Mouse (Mus musculus) kidney, adult 8-10 months (tissue): ENCODE results near the gene Olfr56.

Experiments used
- DNase-seq, 2 experiments: peaks; one replicate each; pipeline ENCODE4 v3.0.0; 2022

Olfr56 gene

DNA sequence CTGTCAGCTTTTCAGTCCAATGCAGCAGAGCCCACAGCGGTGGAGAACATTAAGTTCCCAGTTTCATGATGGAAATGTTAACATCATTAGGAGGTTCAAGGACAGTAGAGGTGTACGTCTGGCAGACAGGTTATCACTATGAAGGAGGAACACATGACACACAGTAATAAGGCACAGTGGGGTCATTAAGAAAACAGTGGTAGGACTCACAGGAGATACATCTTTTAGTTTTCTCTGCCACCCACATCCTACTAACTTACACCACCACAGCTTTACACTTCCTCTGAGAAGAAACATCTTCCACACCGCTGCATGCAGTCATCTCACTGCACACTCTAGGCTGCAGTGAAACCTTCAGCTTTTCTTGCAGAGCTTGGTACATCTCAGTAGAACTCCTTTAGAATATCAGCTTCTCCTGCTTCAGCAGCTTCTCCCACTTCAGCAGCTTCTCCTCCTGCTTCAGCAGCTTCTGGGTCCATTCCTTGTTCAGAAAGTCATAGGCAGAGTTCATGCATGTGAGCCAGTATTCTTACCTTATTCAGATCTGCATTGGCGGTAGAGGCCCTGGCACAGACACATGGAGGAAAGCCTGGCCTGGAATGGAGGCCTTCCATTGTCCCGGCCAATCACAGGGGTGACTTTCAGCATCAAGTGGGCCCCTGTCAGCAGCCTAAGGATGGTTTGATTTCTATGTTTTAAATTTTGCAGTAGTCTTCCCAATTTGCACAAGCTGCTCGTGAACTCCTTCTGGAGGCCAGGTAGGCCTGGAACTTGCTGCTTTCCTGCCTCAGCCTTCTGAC, 115.4 kb downstream of the Olfr56 start:
- DNase-seq, result no peak

DNA sequence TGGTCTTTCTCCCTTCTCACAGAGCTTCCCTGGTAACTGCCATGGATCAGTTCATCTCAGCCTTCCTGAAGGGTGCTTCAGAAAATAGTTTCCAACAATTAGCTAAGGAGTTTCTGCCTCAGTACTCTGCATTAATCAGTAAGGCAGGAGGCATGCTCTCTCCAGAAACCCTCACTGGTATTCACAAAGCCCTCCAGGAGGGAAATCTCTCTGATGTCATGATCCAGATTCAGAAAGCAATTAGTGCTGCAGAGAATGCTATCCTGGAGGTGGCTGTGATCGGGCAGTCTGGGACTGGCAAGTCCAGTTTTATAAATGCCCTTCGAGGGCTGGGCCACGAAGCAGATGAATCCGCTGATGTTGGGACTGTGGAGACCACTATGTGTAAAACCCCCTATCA, 116.7 kb downstream of the Olfr56 start:
- DNase-seq, result no peak

DNA sequence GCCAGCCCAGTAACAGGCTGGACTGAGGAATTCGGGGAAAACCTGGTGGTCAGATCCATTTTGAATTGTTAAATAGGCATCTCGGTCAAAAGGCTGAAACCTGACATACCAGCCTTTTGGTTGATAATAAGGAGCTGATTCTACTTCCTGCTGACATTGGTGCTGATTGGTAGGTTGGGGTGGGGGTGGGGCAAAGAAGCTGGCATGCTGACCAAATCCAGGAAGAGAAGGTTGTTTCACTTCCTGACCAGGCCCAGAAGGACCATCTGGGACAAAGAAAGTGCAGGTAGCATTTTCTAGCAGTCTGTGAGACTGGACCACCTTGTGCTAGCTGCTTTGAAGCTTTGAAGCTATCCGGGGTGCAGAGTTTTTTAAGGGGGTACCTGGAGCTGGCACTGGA, 121.7 kb downstream of the Olfr56 start:
- no peak for DNase-seq

DNA sequence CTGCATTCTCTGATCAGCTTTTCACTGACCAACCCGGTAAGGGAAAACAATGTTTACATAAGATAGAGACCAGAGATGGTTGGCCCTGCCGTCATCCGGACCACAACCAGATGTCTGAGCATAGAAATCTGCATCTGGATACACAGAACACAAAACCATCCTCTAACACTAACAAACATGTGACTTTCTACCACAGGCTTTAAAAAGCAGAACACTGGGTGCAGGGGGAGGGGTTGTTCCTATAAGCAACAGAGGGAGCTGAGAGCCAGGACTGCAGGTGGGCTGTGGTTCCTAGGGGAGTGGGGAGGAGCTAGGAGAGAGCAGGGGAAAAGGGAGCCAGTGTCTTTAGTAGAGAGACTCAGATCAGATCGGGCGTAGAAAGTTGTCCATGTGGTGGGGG, 122.8 kb downstream of the Olfr56 start:
- DNase-seq, result no peak

DNA sequence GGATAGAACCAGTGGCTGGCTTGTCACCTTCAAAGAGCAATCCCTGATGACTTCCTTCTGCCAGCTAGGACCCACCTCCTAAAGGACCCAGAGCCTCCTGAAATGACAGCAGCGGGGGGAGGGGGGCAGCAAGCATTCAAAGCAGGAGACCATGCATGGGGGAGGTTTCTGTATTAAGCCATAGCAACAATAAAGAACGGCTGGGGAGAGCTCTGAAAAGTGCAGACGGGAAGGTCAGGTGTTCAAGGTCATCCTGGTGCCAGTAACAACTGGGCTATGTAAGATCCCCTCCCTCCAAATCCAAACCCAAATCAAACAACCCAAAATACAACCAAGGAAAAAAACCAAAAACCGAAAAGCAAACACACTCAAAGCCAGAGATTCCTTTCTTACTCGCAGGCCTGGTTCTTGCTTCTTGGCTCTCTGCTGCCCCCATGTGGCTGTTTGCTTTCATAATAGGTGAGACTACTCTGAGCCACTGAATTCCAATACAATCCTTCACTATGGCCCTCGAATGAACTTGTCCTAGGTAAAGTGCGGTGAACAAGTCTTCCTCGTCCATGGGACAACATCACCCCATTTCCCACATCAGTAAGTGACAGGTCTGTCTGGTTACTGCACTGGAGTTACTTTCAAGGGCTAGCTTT, 124.5 kb downstream of the Olfr56 start:
- peak; percentile 79 to 91 for DNase-seq

DNA sequence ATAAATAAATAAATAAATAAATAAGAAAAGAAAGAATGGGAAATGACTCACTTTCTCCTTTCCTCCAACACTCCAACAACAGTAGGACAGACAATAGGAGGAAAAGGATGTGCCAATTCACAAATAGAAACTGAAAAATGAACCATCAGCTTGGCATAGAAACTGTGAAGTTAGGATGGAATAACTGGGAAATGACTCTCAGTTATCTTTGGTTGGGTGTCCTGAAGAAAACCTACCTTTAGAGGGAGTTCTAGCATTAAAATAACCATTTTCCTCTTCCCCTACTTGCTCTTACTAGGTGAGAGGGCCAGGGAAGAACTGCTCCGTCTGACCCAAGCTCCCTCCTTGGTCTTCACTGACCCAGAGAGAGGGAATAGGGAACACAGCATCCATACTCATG, 127.1 kb downstream of the Olfr56 start:
- DNase-seq, result peak in 1 of 2 experiments; percentile 33

DNA sequence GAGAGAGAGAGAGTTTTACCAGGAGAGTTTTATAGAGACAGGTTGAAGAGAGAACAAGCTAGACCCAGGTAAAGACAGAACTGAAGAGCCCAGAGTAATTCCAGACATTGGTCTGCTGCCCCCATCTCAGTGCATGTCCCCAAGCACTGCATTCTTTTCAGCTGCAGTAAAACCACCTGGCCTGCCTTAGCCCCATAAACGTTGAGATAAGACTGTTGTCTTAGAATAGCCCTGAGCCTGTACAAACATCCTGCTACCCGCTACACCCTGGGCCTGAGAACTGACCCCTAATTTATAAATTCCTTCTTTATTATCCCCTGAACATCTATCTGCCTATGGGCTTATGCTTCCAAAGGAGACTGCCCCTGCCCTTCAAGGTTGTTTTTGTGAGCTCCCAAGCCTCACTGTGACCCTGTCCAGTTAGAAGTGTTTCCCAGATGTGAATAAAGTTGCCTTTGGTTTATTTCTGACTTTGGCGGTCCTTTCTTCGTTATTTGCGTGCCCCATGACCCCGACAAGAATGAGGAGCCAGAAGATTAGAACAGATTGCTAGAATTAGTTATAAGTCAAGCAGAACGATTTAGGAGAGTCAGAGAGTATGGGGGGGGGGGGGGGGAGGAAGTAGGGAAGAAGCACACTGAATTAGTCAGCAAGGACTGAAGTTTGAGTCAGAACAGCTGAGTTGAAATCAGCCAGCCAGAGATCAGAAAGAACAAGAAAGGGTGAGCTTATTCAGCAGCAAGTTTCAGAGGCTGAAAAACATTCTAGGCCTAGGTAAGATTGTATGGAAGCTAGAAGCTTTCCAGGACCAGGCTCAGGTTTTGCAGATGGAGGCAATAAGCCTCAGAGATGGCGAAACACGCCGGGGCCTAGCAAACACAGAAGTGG, 129.2 kb downstream of the Olfr56 start:
- DNase-seq, result no peak

DNA sequence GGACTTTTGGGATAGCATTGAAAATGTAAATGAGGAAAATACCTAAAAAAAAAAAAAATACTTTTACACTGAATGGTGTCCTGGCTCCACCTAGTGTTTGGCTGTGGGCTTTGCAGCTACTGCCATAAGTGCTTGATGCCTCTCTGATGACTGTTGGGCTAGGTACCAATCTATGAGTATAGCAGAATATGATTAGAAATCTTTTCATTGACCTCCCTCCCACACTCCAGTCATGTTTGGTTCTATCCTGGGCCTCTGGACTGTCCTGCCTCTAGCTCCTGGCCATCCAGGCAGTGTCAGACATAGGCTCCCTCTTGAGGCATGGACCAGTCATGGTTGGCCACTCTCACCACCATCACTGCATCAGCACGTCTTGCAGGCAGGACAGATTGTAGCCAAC, 130.1 kb downstream of the Olfr56 start:
- peak in 1 of 2 experiments; percentile 54 for DNase-seq

DNA sequence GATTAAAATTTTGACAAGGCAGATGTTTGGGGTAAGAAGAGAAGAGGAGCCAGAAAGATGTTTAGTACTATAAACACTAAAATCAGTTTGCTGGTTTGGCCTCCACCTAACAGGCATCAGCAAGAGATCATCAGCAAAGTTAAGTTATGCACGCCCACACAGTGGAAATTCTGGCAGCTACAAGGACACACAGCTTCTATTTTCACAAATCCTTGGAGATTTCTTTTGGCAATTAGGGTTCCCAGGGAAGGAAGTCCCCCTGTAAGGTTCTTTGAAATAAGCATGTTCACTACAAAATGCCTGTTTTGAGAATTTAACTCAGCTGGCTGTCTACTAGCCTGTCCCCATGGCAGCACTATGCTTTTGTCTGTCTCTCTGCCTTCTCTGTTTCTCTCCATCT, 132.3 kb downstream of the Olfr56 start:
- no peak for DNase-seq

DNA sequence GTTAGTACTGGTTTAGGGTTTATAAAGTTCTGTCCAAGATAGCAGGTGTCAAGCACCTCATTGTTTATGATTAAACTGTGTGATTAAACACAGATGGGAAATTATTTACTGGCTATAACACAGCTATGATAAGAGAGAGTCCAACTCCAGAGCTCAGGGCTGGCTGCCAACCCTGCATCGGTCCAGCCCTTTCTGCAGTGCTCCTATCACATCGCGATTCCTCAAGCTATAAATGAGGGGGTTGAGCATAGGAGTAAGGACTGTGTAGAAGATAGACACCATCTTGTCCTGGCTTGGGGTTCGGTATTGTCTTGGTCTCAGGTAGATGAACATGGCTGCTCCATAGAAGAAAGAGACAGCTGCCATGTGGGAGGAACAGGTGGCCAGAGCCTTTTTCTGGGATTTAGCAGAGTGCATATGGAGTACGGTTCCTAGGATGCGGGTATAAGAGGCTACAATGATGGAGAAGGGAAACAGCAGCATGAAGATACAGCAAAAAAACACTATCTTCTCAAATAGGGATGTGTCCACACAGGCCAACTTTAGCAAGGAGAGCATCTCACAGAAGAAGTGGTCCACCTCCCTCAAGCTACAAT, 134.0 kb downstream of the Olfr56 start:
- DNase-seq, result no peak

DNA sequence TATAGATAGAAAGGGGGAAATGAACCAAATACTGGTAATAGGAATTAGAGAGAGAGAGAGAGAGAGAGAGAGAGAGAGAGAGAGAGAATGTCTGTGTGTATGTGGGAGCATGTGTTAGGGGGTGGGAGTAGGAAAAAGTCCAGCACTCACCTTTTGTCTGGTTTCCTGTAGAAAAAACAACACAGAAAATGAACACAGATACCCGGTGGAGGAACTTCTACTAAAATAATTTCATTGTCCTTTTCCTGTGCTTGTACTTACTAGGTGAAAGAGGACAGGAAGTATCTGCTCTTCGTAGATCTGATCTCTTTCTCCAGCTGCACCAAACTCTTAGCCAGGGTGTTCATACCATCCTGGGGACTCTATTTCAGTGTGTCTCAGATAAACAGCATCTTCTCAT, 135.5 kb downstream of the Olfr56 start:
- DNase-seq, result no peak

DNA sequence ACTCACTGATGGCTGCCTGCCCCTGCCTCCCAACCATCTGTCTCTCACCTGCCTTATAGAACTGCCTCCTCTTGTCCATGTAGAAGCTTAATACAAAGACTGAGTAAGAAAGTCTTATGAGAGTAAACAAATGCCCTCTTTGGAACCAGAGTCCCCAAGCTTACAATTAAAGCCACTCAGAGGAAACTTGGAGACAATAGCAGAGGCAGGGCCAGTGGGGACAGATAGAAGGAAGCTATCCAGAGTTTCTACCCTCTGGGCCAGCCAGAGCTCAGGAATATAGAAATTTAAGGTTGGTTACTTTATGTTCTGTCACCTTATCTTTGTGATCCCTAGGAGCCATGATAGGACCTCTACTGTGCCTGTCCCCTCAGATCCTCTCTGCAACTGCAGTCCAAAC, 136.1 kb downstream of the Olfr56 start, which contains the start of gene Olfr1396:
Gene Olfr1396, minus strand, starts transcription at position 101 of the 400 bp plus-strand sequence.
- no peak for DNase-seq

DNA sequence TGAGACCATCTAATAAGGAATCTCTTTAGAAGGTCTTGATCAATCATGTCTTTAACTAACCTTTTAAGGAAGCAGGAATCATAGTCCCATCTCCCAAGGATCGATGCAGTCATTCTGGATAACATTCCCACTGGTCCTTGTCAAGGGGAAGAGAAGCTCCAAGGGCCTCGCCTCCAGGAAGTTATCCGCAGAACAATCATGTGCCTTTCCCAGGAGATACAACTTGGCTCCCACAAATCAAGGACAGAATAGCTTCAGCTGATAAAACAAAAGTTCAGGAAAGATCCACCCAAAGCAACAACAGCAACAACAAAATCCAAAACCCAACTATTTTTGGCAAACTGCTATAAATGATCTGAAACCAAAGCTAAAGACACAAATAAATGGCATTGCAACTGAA, 140.9 kb downstream of the Olfr56 start:
- DNase-seq, result no peak

DNA sequence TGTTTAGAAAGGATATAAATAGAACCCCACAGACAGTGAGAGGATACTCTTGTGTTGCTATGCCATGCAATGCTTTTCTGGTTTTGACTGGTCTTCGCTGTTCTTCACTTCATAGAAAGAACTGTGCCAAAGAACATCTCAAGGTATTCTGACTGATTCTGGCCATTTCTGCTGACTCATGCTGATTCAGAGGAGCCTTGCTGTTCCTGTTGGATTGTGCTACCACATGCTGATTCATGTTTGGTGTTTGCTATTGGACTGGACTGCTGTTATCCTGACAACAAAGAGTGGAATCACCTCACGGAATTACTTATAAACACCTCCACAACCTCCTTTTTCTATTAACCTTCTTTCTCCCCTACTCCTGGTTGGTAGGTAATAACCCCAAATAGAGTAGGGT, 145.5 kb downstream of the Olfr56 start:
- DNase-seq, result no peak

DNA sequence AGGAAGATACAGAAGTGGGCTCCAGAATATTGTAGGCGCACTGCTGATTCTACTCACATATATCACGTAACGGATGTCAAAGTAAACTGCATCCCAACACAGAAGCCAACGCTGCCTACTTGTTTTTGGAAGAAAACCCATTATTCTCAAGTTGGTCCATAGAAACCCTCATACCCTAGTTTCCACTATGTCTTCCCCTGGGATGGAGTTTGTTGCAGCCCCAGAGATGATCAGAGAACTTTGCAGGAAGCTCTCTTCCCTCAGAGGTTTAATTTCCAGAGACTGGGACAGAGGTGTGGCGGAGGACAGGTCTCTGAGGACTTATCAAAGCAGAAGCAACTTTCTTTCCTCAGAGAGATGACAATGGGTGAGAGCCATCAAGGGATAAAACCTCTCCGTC, 163.3 kb downstream of the Olfr56 start, which contains the start of gene Olfr1395:
Gene Olfr1395, plus strand, starts transcription at position 301 of the 400 bp plus-strand sequence.
- no peak for DNase-seq

DNA sequence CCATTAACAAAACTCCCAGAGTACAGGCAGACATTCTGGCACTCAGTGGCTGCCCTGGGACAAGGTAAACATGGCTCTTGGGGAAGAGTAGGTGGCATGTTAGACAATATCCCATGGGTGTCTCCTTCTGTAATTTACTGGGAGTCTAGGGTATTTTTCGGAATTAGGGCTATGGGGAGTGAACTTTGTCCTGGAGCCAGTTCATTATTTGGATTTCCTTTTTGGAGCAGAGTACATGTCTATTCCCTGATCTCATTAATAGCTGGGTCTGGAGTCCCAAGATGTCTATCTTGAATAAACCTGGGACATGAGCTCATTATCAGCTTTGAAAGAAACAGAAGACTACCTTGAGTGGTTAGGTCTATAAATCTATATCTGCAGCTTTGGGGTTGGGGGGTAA, 175.4 kb downstream of the Olfr56 start, which contains the start of gene Olfr1394:
Gene Olfr1394, plus strand, starts transcription at position 301 of the 400 bp plus-strand sequence.
- no peak for DNase-seq

DNA sequence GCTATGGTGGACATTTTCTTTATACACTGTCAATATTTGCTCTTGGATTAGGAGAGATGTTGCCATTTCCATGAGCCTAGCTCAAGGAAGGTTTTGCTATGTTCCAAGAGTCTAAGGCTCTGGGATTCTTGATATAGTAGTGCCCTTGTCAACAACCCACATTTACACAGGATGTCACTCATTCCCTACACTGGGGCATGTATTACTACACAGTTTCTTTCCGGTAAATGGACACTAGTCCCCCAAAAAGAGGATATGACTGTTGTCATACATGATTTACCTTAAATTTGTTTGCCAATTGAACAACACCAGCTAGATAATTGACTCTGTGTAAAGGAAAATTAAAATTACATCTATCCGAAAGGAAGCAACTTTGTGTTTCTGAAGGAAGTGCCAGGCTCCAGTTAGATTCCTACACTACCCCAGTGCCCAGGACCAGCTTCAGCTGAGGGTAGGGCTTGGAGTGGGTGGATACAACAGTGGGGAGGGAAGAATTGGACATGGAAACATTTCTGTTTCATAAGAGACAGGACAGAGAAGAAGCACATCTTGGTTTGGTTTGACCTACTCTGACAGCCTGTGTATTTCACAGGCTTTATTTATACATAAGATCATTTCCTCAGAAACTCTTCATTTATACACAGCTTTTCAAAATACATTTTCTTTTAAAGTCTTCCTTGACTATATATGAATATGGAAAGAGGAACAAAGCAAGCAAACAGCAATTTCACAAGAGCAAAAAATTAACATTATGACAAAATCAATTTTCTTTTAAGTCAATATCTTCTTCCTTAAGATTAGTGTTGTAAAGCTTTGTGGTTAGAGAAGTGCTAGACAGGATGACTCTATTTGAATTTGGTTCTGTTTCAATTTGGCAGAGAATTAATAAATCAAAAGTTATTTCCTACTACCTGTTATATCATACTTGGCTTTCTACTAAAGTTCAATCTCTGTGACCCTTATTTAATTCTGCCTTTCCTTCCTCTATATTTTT, 178.4 kb downstream of the Olfr56 start:
- no peak for DNase-seq

DNA sequence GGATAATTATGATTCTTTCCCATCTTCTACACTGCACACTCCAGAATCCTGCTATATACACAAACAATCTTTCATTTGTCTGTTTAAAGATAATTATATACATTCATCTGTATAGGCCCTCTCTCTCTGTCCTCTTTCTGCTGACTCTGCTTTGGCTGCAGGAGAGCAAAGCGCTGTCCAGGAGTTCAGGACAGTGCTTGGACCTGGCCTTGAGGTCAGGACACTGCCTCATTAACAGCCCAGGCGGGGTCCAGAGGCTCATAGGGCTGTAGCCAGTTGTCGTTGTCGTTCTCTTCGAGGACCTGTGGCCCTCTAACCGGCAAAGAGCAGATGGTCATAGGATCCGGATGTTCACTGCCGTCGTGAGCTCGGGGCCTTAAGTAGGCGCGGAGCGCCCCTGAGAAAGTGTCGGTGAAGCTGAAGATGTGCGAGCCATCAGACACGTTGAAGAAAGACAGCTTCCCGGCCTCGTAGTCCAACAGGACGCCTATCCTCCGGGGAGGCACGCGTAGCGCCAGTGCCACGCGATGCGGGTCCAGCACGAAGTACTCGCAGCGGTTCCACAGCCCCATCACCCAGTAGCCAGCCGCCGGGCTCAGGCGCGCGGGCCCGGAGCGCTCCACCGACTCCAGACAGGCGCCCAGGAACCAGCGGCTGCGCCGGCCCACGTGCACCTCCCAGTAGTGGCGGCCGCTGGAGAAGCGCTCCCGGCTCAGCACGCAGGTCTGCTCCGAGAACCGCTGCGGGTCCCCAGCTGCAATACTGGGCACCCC, 190.3 kb downstream of the Olfr56 start:
- DNase-seq, result no peak

DNA sequence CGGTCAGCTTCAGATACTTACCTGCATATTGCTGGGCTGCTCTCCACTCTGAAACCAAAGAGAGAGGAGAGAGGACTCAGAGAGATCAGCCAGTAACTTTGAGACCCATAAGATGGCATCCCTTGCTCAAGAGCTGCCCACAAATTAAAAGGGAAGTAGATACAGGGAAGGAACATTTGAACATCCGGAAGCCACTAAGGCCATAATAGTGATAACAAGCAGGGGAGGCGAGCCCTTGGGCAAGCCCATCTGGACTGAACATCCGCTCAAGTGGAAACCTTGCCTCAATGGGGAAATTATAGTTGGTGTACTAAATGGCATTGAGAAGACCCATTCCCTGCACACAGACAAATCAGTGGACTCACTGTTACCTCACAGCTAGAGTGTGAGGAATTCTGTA, 191.9 kb downstream of the Olfr56 start:
- no peak for DNase-seq

DNA sequence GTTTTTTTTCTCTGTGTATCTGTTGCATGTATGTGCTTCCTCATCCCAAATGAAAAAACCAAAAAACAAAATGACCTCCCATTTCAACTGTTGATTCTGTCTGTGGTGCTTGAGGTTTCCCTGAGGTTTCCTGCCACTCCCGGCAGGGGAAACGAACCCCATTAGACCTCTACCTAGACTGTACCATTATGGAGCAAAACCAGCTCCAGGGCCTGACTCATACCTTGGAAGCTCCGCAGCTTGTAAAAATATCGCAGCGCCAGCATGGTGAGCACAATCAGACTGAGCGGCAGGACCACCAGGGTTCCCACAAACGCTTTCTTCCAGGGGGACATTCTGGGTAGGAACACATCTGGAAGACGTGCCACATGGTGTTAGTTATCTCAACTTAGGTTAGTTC, 196.7 kb downstream of the Olfr56 start:
- DNase-seq, result no peak
